Mouse (Mus musculus) c-Kit-positive CD71-negative TER-119-negative erythroid progenitor cells, embryonic 14.5 days (primary cell): ENCODE data around the gene Cacul1.

Experiments
- DNase-seq: peaks from one replicate; pipeline ENCODE4 v3.0.0-alpha.2; 2013; ENCODE audit warnings: low read depth

Gene Cacul1

GRCm38 (mm10) chr19:60530171-60530570 is 50.7 kb downstream of the Cacul1 start:
- DNase-seq = no peak

GRCm38 (mm10) chr19:60529302-60529701 is 51.5 kb downstream of the Cacul1 start:
- DNase-seq = no peak

GRCm38 (mm10) chr19:60528602-60529001 is 52.2 kb downstream of the Cacul1 start:
- DNase-seq = no peak

- DNase-seq = no peak
These were observed 53.9 kb downstream of the Cacul1 start for GRCm38 (mm10) chr19:60526876-60527275.

GRCm38 (mm10) chr19:60525086-60525485 is 55.7 kb downstream of the Cacul1 start:
- no peak for DNase-seq

GRCm38 (mm10) chr19:60524678-60525077 is 56.1 kb downstream of the Cacul1 start:
- DNase-seq = no peak

- peak; percentile 17 for DNase-seq
These were observed 60.7 kb downstream of the Cacul1 start for GRCm38 (mm10) chr19:60520131-60520530.

GRCm38 (mm10) chr19:60515064-60515463 is 65.8 kb downstream of the Cacul1 start:
- DNase-seq = no peak

- DNase-seq = no peak
These were observed 67.4 kb downstream of the Cacul1 start for GRCm38 (mm10) chr19:60513431-60513830.

GRCm38 (mm10) chr19:60500209-60500608 is 80.6 kb downstream of the Cacul1 start:
- DNase-seq = no peak

GRCm38 (mm10) chr19:60497171-60497570 is 83.7 kb downstream of the Cacul1 start:
- DNase-seq = no peak

GRCm38 (mm10) chr19:60495772-60496171 is 85.1 kb downstream of the Cacul1 start:
- no peak for DNase-seq

- no peak for DNase-seq
These were observed 91.3 kb downstream of the Cacul1 start for GRCm38 (mm10) chr19:60489566-60489965.

- DNase-seq = no peak
These were observed 95.6 kb downstream of the Cacul1 start for GRCm38 (mm10) chr19:60485261-60485660.

GRCm38 (mm10) chr19:60478859-60479258 is 102.0 kb downstream of the Cacul1 start:
- DNase-seq = no peak

- DNase-seq = no peak
These were observed 103.0 kb downstream of the Cacul1 start for GRCm38 (mm10) chr19:60477788-60478187.
